Comparison of ENCODE assay signal across 19 mouse cellular contexts in genomic region chr12:75664516-75664810, GRCm38 (mm10). TPM values are rescaled to one million over a fixed set of nuclear protein-coding genes. Genes with fewer than 3 reads are reported as not detected.
DNase-seq lines count a peak whose midpoint lies in the region; ATAC-seq lines count a peak whose summit lies in the region.
"Had no signal": no experiment of that assay in that cellular context is flagged by ENCODE, and none has a peak within 500 bp of the region (broad histone marks: within the 10 kb centered on the region; RNA-seq: fewer than 3 reads in every experiment).

No protein-coding gene starts in this region.

- H3K4me2 ChIP-seq in midbrain, embryonic 11.5 days, result no peak overlapping the region
- no peak overlapping the region for H3K4me2 ChIP-seq in midbrain, embryonic 13.5 days (replicated peaks)
- H3K4me2 ChIP-seq in kidney, embryonic 16.5 days (replicated peaks; ENCODE audit: low read depth, low read length), result no peak overlapping the region
- H3K4me2 ChIP-seq: hindbrain, embryonic 13.5 days; intestine, embryonic 15.5 days; neural tube, embryonic 12.5 days had no signal

- no peak for ATAC-seq in midbrain, embryonic 11.5 days (ENCODE audit: low FRiP score)
- ATAC-seq in midbrain, embryonic 13.5 days, result no peak
- ATAC-seq in kidney, embryonic 16.5 days (ENCODE audit: low FRiP score, low TSS enrichment), result no peak
- ATAC-seq in CD4-positive, CD25-positive, alpha-beta regulatory T cell, adult 4 months, result no peak

- no peak overlapping the region for H3K4me3 ChIP-seq in midbrain, embryonic 11.5 days (ENCODE audit: low read depth, low read length)
- no peak overlapping the region for H3K4me3 ChIP-seq in midbrain, embryonic 13.5 days (replicated peaks)
- no peak overlapping the region for H3K4me3 ChIP-seq in kidney, embryonic 16.5 days (ENCODE audit: low read length)
- H3K4me3 ChIP-seq: heart, adult 2 months; hindbrain, embryonic 13.5 days; intestine, embryonic 15.5 days; left cerebral cortex, adult 2 months; limb, embryonic 13.5 days; megakaryocyte, embryonic 14.5 days; neural tube, embryonic 12.5 days had no signal

- H3K27ac ChIP-seq in midbrain, embryonic 11.5 days (ENCODE audit: low read depth, low read length), result no peak overlapping the region
- H3K27ac ChIP-seq in midbrain, embryonic 13.5 days, result no peak overlapping the region
- H3K27ac ChIP-seq in kidney, embryonic 16.5 days (ENCODE audit: low read length), result peak overlapping the region; percentile 16; the same call in 1 of the 2 replicates
- H3K27ac ChIP-seq: heart, adult 2 months; hindbrain, embryonic 13.5 days; intestine, embryonic 15.5 days; left cerebral cortex, adult 2 months; neural tube, embryonic 12.5 days had no signal

- DNase-seq in embryo, embryonic 10 days (ENCODE audit: low spot score), result peak; percentile 23
- DNase-seq in embryo, embryonic 9.5 days (ENCODE audit: extremely low spot score), result no peak
- peak; percentile 86 for DNase-seq in midbrain, embryonic 11.5 days (ENCODE audit: low spot score, missing footprints)
- DNase-seq in retina, postnatal 7 days (ENCODE audit: low read depth, low spot score), result peak; percentile 54
- DNase-seq in heart, postnatal 4 days, result no peak
- DNase-seq: adrenal gland, postnatal 10 days; cerebellum, adult 18-20 months; heart, adult 2 months; lung, postnatal 14 days; thymus, postnatal 36 days had no signal

- peaks cover 6% of the 10 kb centered on the region; the same call in 1 of the 2 replicates for H3K4me1 ChIP-seq in midbrain, embryonic 11.5 days (ENCODE audit: control insufficient read depth, insufficient read depth, low read length)
- H3K4me1 ChIP-seq in midbrain, embryonic 13.5 days (replicated peaks), result peaks cover 16% of the 10 kb centered on the region
- peaks cover 3% of the 10 kb centered on the region; the same call in 1 of the 2 replicates for H3K4me1 ChIP-seq in kidney, embryonic 16.5 days (ENCODE audit: insufficient read depth, low read length)
- H3K4me1 ChIP-seq: intestine, embryonic 15.5 days had no signal

- no peaks in the 10 kb centered on the region; the same call in 1 of the 2 replicates for H3K27me3 ChIP-seq in midbrain, embryonic 11.5 days (ENCODE audit: control insufficient read depth, insufficient read depth, low read length)
- H3K27me3 ChIP-seq in midbrain, embryonic 13.5 days, result no peaks in the 10 kb centered on the region
- no peaks in the 10 kb centered on the region for H3K27me3 ChIP-seq in kidney, embryonic 16.5 days (ENCODE audit: insufficient read depth, low read length)
- H3K27me3 ChIP-seq: hindbrain, embryonic 13.5 days; intestine, embryonic 15.5 days; limb, embryonic 13.5 days; megakaryocyte, embryonic 14.5 days; neural tube, embryonic 12.5 days had no signal

- WGBS in midbrain, embryonic 11.5 days, result 10% methylated on average over 6 of the region's 6 CpGs
- 3% methylated on average over 6 of the region's 6 CpGs for WGBS in midbrain, embryonic 13.5 days
- WGBS in kidney, embryonic 16.5 days, result 37% methylated on average over 6 of the region's 6 CpGs

- no peaks in the 10 kb centered on the region for H3K9me3 ChIP-seq in midbrain, embryonic 11.5 days (ENCODE audit: control insufficient read depth, low read length)
- H3K9me3 ChIP-seq in midbrain, embryonic 13.5 days, result no peaks in the 10 kb centered on the region
- no peaks in the 10 kb centered on the region for H3K9me3 ChIP-seq in kidney, embryonic 16.5 days (ENCODE audit: low read length)
- H3K9me3 ChIP-seq: hindbrain, embryonic 13.5 days; intestine, embryonic 15.5 days; limb, embryonic 13.5 days; megakaryocyte, embryonic 14.5 days; neural tube, embryonic 12.5 days had no signal

- no peaks in the 10 kb centered on the region for H3K36me3 ChIP-seq in midbrain, embryonic 11.5 days (ENCODE audit: control insufficient read depth, insufficient read depth, low read length)
- H3K36me3 ChIP-seq in midbrain, embryonic 13.5 days, result no peaks in the 10 kb centered on the region
- H3K36me3 ChIP-seq in kidney, embryonic 16.5 days (ENCODE audit: insufficient read depth, low read length), result no peaks in the 10 kb centered on the region
- H3K36me3 ChIP-seq: hindbrain, embryonic 13.5 days; intestine, embryonic 15.5 days; limb, embryonic 13.5 days; neural tube, embryonic 12.5 days had no signal

- H3K9ac ChIP-seq in midbrain, embryonic 11.5 days (ENCODE audit: low read length), result no peak overlapping the region
- H3K9ac ChIP-seq in midbrain, embryonic 13.5 days (replicated peaks), result no peak overlapping the region
- H3K9ac ChIP-seq in kidney, embryonic 16.5 days (replicated peaks; ENCODE audit: low read length), result no peak overlapping the region
- H3K9ac ChIP-seq: intestine, embryonic 15.5 days; limb, embryonic 13.5 days; neural tube, embryonic 12.5 days had no signal

RNA-seq across cellular contexts. Expression of gene Wdr89, which starts 4.9 kb away (rescaled TPM):
- 10.5 and 11.1 TPM in 2 replicates for polyA plus RNA-seq in midbrain, embryonic 11.5 days (2014; fragmentation: Nextera tagmentation; extraction: Ambion mirVana)
- 7.3 and 7.5 TPM in 2 replicates for polyA plus RNA-seq in midbrain, embryonic 13.5 days (2015; fragmentation: Nextera tagmentation; extraction: Ambion mirVana)
- 11.9 and 15.0 TPM in 2 replicates for polyA plus RNA-seq in kidney, embryonic 16.5 days (2015; fragmentation: Nextera tagmentation; extraction: Ambion mirVana)
- 1 to 10 TPM; 3.0 to 3.2 TPM for total RNA-seq in heart, postnatal 4 days (2021)
- polyA plus RNA-seq in CD4-positive, CD25-positive, alpha-beta regulatory T cell, adult 4 months (2017; shearing (Covaris generic)), result 10 to 100 TPM; 18.1 to 24.9 TPM

Comparison
In these comparisons a context has a peak if more than half of its experiments do, and no peak if none do; other contexts are left out.
1. DNase-seq: peak in embryo, embryonic 10 days (single experiment), midbrain, embryonic 11.5 days (single experiment) and retina, postnatal 7 days (single experiment); none in embryo, embryonic 9.5 days (single experiment) and heart, postnatal 4 days (single experiment).